Comparison of ENCODE assay signal across 16 mouse cellular contexts in the genomic region with DNA sequence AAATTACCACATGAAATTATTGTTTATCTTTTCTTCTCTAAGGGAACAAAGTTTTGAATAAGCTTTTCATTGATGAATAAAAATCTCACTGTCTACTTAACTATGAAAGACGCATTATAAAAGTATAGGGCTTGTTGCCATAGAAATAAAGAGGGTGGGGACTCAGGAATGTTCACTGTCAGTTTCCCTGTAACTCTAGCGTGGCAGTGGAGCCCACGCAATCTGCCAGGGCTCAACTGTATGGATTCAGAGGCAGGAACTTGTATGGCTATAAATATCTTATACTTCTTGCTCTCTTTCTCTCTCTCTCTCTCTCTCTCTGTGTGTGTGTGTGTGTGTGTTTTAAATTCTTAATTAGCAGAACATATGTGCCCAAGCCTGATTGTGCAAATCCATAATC.
"Had no signal": no experiment of that assay in that cellular context is flagged by ENCODE, and none has a peak within 500 bp of the region (broad histone marks: within the 10 kb centered on the region; RNA-seq: fewer than 3 reads in every experiment).

No protein-coding gene starts in this region.

- H3K9me3 ChIP-seq: midbrain, embryonic 10.5 days; neural tube, embryonic 15.5 days had no signal

- H3K4me1 ChIP-seq: midbrain, embryonic 10.5 days; neural tube, embryonic 15.5 days had no signal

- H3K9ac ChIP-seq: liver, embryonic 14.5 days; neural tube, embryonic 15.5 days had no signal

- DNase-seq: kidney, adult 18-20 months; kidney, postnatal 10 days; kidney, postnatal 4 days; lung, adult 18-20 months; lung, postnatal 36 days; midbrain, embryonic 14.5 days; right cerebral cortex, postnatal 14 days; spleen, adult 18-20 months; thymus, adult 18-20 months; thymus, postnatal 14 days had no signal

- H3K27me3 ChIP-seq: neural tube, embryonic 15.5 days had no signal

- H3K4me3 ChIP-seq: layer of hippocampus, adult 2 months; midbrain, embryonic 10.5 days; myocyte; neural tube, embryonic 15.5 days had no signal

- ATAC-seq: lung, postnatal 0 days had no signal

- H3K36me3 ChIP-seq: midbrain, embryonic 10.5 days; neural tube, embryonic 15.5 days had no signal

- H3K4me2 ChIP-seq: neural tube, embryonic 15.5 days had no signal

- H3K27ac ChIP-seq: layer of hippocampus, adult 2 months; liver, embryonic 14.5 days; midbrain, embryonic 10.5 days; neural tube, embryonic 15.5 days had no signal
